Mouse (Mus musculus): ENCODE results near the gene Ndufab1. TPM values are rescaled to one million over a fixed set of nuclear protein-coding genes. Genes with fewer than 3 reads are reported as not detected.

The Ndufab1 gene
- polyA plus RNA-seq, 1 experiment from 2014 or later = 1,284 TPM

GRCm38 (mm10) chr7:122066945-122067516 lies 34.7 kb downstream of the Ndufab1 start, which contains the start of the genes Ubfd1 and Ears2:
Ubfd1 (plus strand) TSS chr7:122067175.
Ears2 (minus strand) TSS chr7:122067263.
- Histone ChIP-seq H3K27me3 (replicated peaks) (no peaks in the 10 kb centered on the region), H3K9ac (peak within 1 kb of the TSS; percentile 99), H3K27ac (ENCODE audit: poor library complexity, severe bottlenecking) (peak within 1 kb of the TSS; percentile 92), H3K36me3 (peaks cover 43% of the 10 kb centered on the region), H3K4me2 (peak within 1 kb of the TSS; percentile 86), H3K9me3 (replicated peaks) (no peaks in the 10 kb centered on the region), H3K4me3 (peak within 1 kb of the TSS; percentile 99), H3K4me1 (replicated peaks) (peaks cover 20% of the 10 kb centered on the region)
- WGBS = under 1% methylated on average over 60 of the region's 60 CpGs
- peak; percentile 99 for ATAC-seq (ENCODE audit: insufficient number of reproducible peaks, low FRiP score)

GRCm38 (mm10) chr7:122066102-122066944 lies 35.4 kb downstream of the Ndufab1 start:
- H3K9me3 ChIP-seq (replicated peaks) = no peaks in the 10 kb centered on the region
- peaks cover 42% of the 10 kb centered on the region for H3K36me3 ChIP-seq
- H3K4me3 ChIP-seq = peak overlapping the region; percentile 99
- ATAC-seq (ENCODE audit: insufficient number of reproducible peaks, low FRiP score) = no peak; the same call in 1 of the 2 replicates
- no peaks in the 10 kb centered on the region for H3K27me3 ChIP-seq (replicated peaks)
- H3K4me2 ChIP-seq = peak overlapping the region; percentile 86
- peak overlapping the region; percentile 99 for H3K9ac ChIP-seq
- WGBS = 15% methylated on average over 31 of the region's 31 CpGs
- peaks cover 20% of the 10 kb centered on the region for H3K4me1 ChIP-seq (replicated peaks)
- H3K27ac ChIP-seq (ENCODE audit: poor library complexity, severe bottlenecking) = peak overlapping the region; percentile 92

GRCm38 (mm10) chr7:122065656-122066055 lies 36.0 kb downstream of the Ndufab1 start:
- peaks cover 20% of the 10 kb centered on the region for H3K4me1 ChIP-seq (replicated peaks)
- no peaks in the 10 kb centered on the region for H3K9me3 ChIP-seq (replicated peaks)
- H3K27me3 ChIP-seq (replicated peaks) = no peaks in the 10 kb centered on the region
- WGBS = 42% methylated on average over 1 of the region's 1 CpGs
- ATAC-seq (ENCODE audit: insufficient number of reproducible peaks, low FRiP score) = no peak
- H3K36me3 ChIP-seq = peaks cover 38% of the 10 kb centered on the region
- H3K4me3 ChIP-seq = peak overlapping the region; percentile 99; the same call in 1 of the 2 replicates
- H3K27ac ChIP-seq (ENCODE audit: poor library complexity, severe bottlenecking) = peak overlapping the region; percentile 92; the same call in 1 of the 2 replicates
- no peak overlapping the region for H3K9ac ChIP-seq
- H3K4me2 ChIP-seq = peak overlapping the region; percentile 86

GRCm38 (mm10) chr7:122056633-122057032 lies 45.1 kb downstream of the Ndufab1 start:
- H3K27me3 ChIP-seq (replicated peaks) = no peaks in the 10 kb centered on the region
- no peak overlapping the region for H3K4me3 ChIP-seq
- no peak overlapping the region for H3K4me2 ChIP-seq
- ATAC-seq (ENCODE audit: insufficient number of reproducible peaks, low FRiP score) = no peak
- H3K9ac ChIP-seq = no peak overlapping the region
- WGBS = 83% methylated on average over 5 of the region's 5 CpGs
- 0 out of 2 replicates have a peak, but pooled peaks cover 2% of the 10 kb centered on the region for H3K4me1 ChIP-seq (replicated peaks)
- no peak overlapping the region for H3K27ac ChIP-seq (ENCODE audit: poor library complexity, severe bottlenecking)
- no peaks in the 10 kb centered on the region for H3K9me3 ChIP-seq (replicated peaks)
- H3K36me3 ChIP-seq = peaks cover 66% of the 10 kb centered on the region

GRCm38 (mm10) chr7:122050834-122051233 lies 50.9 kb downstream of the Ndufab1 start:
- WGBS = 68% methylated on average over 1 of the region's 1 CpGs

GRCm38 (mm10) chr7:122048191-122048590 lies 53.5 kb downstream of the Ndufab1 start:
- H3K9me3 ChIP-seq (replicated peaks) = no peaks in the 10 kb centered on the region
- no peaks in the 10 kb centered on the region for H3K27me3 ChIP-seq (replicated peaks)
- H3K9ac ChIP-seq = no peak overlapping the region
- no peak overlapping the region for H3K4me2 ChIP-seq
- no peak for ATAC-seq (ENCODE audit: insufficient number of reproducible peaks, low FRiP score)
- peaks cover 54% of the 10 kb centered on the region for H3K4me1 ChIP-seq (replicated peaks)
- peaks cover 42% of the 10 kb centered on the region for H3K36me3 ChIP-seq
- 86% methylated on average over 9 of the region's 9 CpGs for WGBS
- no peak overlapping the region for H3K4me3 ChIP-seq
- H3K27ac ChIP-seq (ENCODE audit: poor library complexity, severe bottlenecking) = peak overlapping the region; percentile 94

More at GRCm38 (mm10) chr7:122050834-122051233, 50.9 kb downstream of the Ndufab1 start:
- Histone ChIP-seq H3K36me3 (peaks cover 55% of the 10 kb centered on the region), H3K4me1 (replicated peaks) (peaks cover 36% of the 10 kb centered on the region), H3K4me2 (no peak overlapping the region), H3K27me3 (replicated peaks) (no peaks in the 10 kb centered on the region), H3K4me3 (no peak overlapping the region), H3K9me3 (replicated peaks) (no peaks in the 10 kb centered on the region), H3K27ac (ENCODE audit: poor library complexity, severe bottlenecking) (no peak overlapping the region), H3K9ac (no peak overlapping the region)
- ATAC-seq (ENCODE audit: insufficient number of reproducible peaks, low FRiP score) = no peak

- Histone ChIP-seq H3K27ac (ENCODE audit: poor library complexity, severe bottlenecking) (peak overlapping the region; percentile 94), H3K9ac (peak overlapping the region; percentile 52), H3K9me3 (replicated peaks) (no peaks in the 10 kb centered on the region), H3K4me3 (peak overlapping the region; percentile 27), H3K4me2 (peak overlapping the region; percentile 42), H3K36me3 (peaks cover 49% of the 10 kb centered on the region), H3K27me3 (replicated peaks) (no peaks in the 10 kb centered on the region), H3K4me1 (replicated peaks) (peaks cover 65% of the 10 kb centered on the region)
- ATAC-seq (ENCODE audit: insufficient number of reproducible peaks, low FRiP score) = peak; percentile 62; the same call in 1 of the 2 replicates
- 12% methylated on average over 2 of the region's 2 CpGs for WGBS
Measured at GRCm38 (mm10) chr7:122046813-122047212, 54.9 kb downstream of the Ndufab1 start.

- peak overlapping the region; percentile 46; the same call in 1 of the 2 replicates for H3K9ac ChIP-seq
- no peaks in the 10 kb centered on the region for H3K27me3 ChIP-seq (replicated peaks)
- H3K9me3 ChIP-seq (replicated peaks) = no peaks in the 10 kb centered on the region
- H3K4me1 ChIP-seq (replicated peaks) = peaks cover 65% of the 10 kb centered on the region
- peak overlapping the region; percentile 94 for H3K27ac ChIP-seq (ENCODE audit: poor library complexity, severe bottlenecking)
- 21% methylated on average over 1 of the region's 1 CpGs for WGBS
- peak overlapping the region; percentile 27 for H3K4me3 ChIP-seq
- peaks cover 49% of the 10 kb centered on the region for H3K36me3 ChIP-seq
- ATAC-seq (ENCODE audit: insufficient number of reproducible peaks, low FRiP score) = no peak
- peak overlapping the region; percentile 48 for H3K4me2 ChIP-seq
Measured at GRCm38 (mm10) chr7:122045711-122046110, 56.0 kb downstream of the Ndufab1 start.

- Histone ChIP-seq H3K27ac (ENCODE audit: poor library complexity, severe bottlenecking) (peak overlapping the region; percentile 94), H3K4me2 (peak overlapping the region; percentile 48), H3K36me3 (peaks cover 51% of the 10 kb centered on the region), H3K9me3 (replicated peaks) (no peaks in the 10 kb centered on the region), H3K4me1 (replicated peaks) (peaks cover 65% of the 10 kb centered on the region), H3K4me3 (peak overlapping the region; percentile 27; the same call in 1 of the 2 replicates), H3K9ac (peak overlapping the region; percentile 46; the same call in 1 of the 2 replicates), H3K27me3 (replicated peaks) (no peaks in the 10 kb centered on the region)
- 30% methylated on average over 4 of the region's 4 CpGs for WGBS
- peak; percentile 71 for ATAC-seq (ENCODE audit: insufficient number of reproducible peaks, low FRiP score)
Measured at GRCm38 (mm10) chr7:122045181-122045634, 56.5 kb downstream of the Ndufab1 start.

- Histone ChIP-seq H3K36me3 (peaks cover 58% of the 10 kb centered on the region), H3K4me2 (peak overlapping the region; percentile 12; the same call in 1 of the 2 replicates), H3K27me3 (replicated peaks) (no peaks in the 10 kb centered on the region), H3K4me3 (no peak overlapping the region), H3K27ac (ENCODE audit: poor library complexity, severe bottlenecking) (peak overlapping the region; percentile 94), H3K9me3 (replicated peaks) (no peaks in the 10 kb centered on the region), H3K9ac (no peak overlapping the region), H3K4me1 (replicated peaks) (peaks cover 61% of the 10 kb centered on the region)
- WGBS = 83% methylated on average over 8 of the region's 8 CpGs
- ATAC-seq (ENCODE audit: insufficient number of reproducible peaks, low FRiP score) = no peak
Measured at GRCm38 (mm10) chr7:122044106-122044505, 57.6 kb downstream of the Ndufab1 start.
